Mouse (Mus musculus) olfactory bulb, adult 2 months (tissue): ENCODE results near the gene Ppard.

Experiments
- CTCF ChIP-seq: fragments of 200-500 bp; IDR thresholded peaks from 2 replicates; pipeline ENCODE4 v1.5.1; 2012; ENCODE audit warnings: low read depth, mild to moderate bottlenecking, low read length, moderate library complexity; ENCODE audit not compliant: insufficient read depth
- POLR2A ChIP-seq: fragments of 200-500 bp; IDR thresholded peaks from 2 replicates; pipeline ENCODE4 v1.6.1; 2012; ENCODE audit warnings: mild to moderate bottlenecking, low read depth, low read length, moderate library complexity; ENCODE audit not compliant: insufficient read depth

GRCm38 (mm10) chr17:28344670-28345069 is 112.2 kb downstream of the Ppard start:
- TF ChIP-seq POLR2A: no peak
- no peak for TF ChIP-seq CTCF
